Mouse (Mus musculus) kidney, postnatal 0 days (tissue): ENCODE measurements at regions not wholly inside any gene's neighbourhood (a gene's known extent, or its start where the extent isn't known, plus 50 kb on each side); places are given as distances from the start of the nearest gene placed in this dataset.

ENCODE experiments used
- ATAC-seq: fragments of 200-750 bp; cut with Nextera tagmentation; replicated peaks from 2 replicates; pipeline ENCODE4 v1.8.0; 2017; ENCODE audit warnings: low read depth, moderate number of reproducible peaks, moderate TSS enrichment, moderate library complexity; ENCODE audit not compliant: low FRiP score
- DNase-seq: peaks from one replicate; pipeline ENCODE4 v3.0.0-alpha.2; 2016; ENCODE audit warnings: low spot score
- H3K27ac ChIP-seq: fragments of 300-500 bp; sonication (generic); 2 replicates; pipeline ENCODE4 v1.5.1; 2014; ENCODE audit warnings: mild to moderate bottlenecking
- H3K27me3 ChIP-seq: fragments of 300-500 bp; sonication (generic); 2 replicates; pipeline ENCODE4 v1.6.1; 2014; ENCODE audit warnings: low read length, mixed read lengths; ENCODE audit not compliant: insufficient read depth
- H3K36me3 ChIP-seq: fragments of 300-500 bp; sonication (generic); 2 replicates; pipeline ENCODE4 v1.6.1; 2014; ENCODE audit warnings: low read length, mixed read lengths; ENCODE audit not compliant: insufficient read depth
- H3K4me1 ChIP-seq: fragments of 300-500 bp; sonication (generic); replicated peaks from 2 replicates; pipeline ENCODE4 v1.6.1; 2014; ENCODE audit warnings: antibody characterized with exemption, low read length, mixed read lengths; ENCODE audit not compliant: insufficient read depth
- H3K4me2 ChIP-seq: fragments of 300-500 bp; sonication (generic); 2 replicates; pipeline ENCODE4 v1.6.1; 2014; ENCODE audit warnings: mild to moderate bottlenecking, low read length, moderate library complexity, mixed read lengths
- H3K4me3 ChIP-seq: fragments of 300-500 bp; sonication (generic); replicated peaks from 2 replicates; pipeline ENCODE4 v1.5.1; 2014; ENCODE audit warnings: low read depth, low read length
- H3K9ac ChIP-seq: fragments of 300-500 bp; sonication (generic); 2 replicates; pipeline ENCODE4 v1.6.1; 2014; ENCODE audit warnings: low read depth, low read length
- H3K9me3 ChIP-seq: fragments of 300-500 bp; sonication (generic); replicated peaks from 2 replicates; pipeline ENCODE4 v1.6.1; 2016; ENCODE audit warnings: low read length, inconsistent platforms, mixed read lengths
- CTCF ChIP-seq: IDR thresholded peaks from 2 replicates; pipeline ENCODE4 v1.5.1; 2016; ENCODE audit warnings: antibody characterized with exemption, low read depth, mild to moderate bottlenecking, moderate library complexity
- WGBS: fragments of 180-500 bp; shearing (Covaris S2); extraction: QIAGEN DNeasy Blood & Tissue Kit; methylation state at CpG from one replicate; pipeline ENCODE4 v1.1.7; 2014; 5-methylcytosine and 5-hydroxymethylcytosine counted together

GRCm38 (mm10) chr14:116771120-116771519, 154.0 kb upstream of the Gpc6 start:
- ATAC-seq (no peak), DNase-seq (no peak)
- no peak overlapping the region for H3K4me3 ChIP-seq
- H3K27me3 ChIP-seq: no peaks in the 10 kb centered on the region
- no peak overlapping the region for H3K27ac ChIP-seq
- 88% methylated on average over 4 of the region's 4 CpGs for WGBS
- H3K9me3 ChIP-seq: no peaks in the 10 kb centered on the region
- no peak overlapping the region for H3K9ac ChIP-seq
- no peak for TF ChIP-seq CTCF
- no peak overlapping the region for H3K4me2 ChIP-seq
- H3K36me3 ChIP-seq: no peaks in the 10 kb centered on the region
- no peaks in the 10 kb centered on the region for H3K4me1 ChIP-seq

- no peak for DNase-seq
- H3K4me3 ChIP-seq: no peak overlapping the region
- H3K27ac ChIP-seq: no peak overlapping the region
- H3K9ac ChIP-seq: no peak overlapping the region
- ATAC-seq: no peak
- H3K27me3 ChIP-seq: no peaks in the 10 kb centered on the region
- 82% methylated on average over 3 of the region's 3 CpGs for WGBS
- H3K4me2 ChIP-seq: no peak overlapping the region
- H3K36me3 ChIP-seq: no peaks in the 10 kb centered on the region
- no peaks in the 10 kb centered on the region for H3K9me3 ChIP-seq
- no peak for TF ChIP-seq CTCF
- H3K4me1 ChIP-seq: no peaks in the 10 kb centered on the region
Observed at GRCm38 (mm10) chr14:116771671-116772070, 153.4 kb upstream of the Gpc6 start.

- ATAC-seq: no peak
- no peaks in the 10 kb centered on the region for H3K36me3 ChIP-seq
- TF ChIP-seq CTCF: no peak
- WGBS: 88% methylated on average over 3 of the region's 3 CpGs
- H3K4me1 ChIP-seq: no peaks in the 10 kb centered on the region
- H3K27ac ChIP-seq: no peak overlapping the region
- H3K27me3 ChIP-seq: no peaks in the 10 kb centered on the region
- no peak overlapping the region for H3K4me2 ChIP-seq
- H3K9me3 ChIP-seq: no peaks in the 10 kb centered on the region
- no peak overlapping the region for H3K9ac ChIP-seq
- H3K4me3 ChIP-seq: no peak overlapping the region
- no peak for DNase-seq
Observed at GRCm38 (mm10) chr14:116779661-116780060, 145.5 kb upstream of the Gpc6 start.

GRCm38 (mm10) chr14:116783840-116784239, 141.3 kb upstream of the Gpc6 start:
- Histone ChIP-seq H3K9me3 (no peaks in the 10 kb centered on the region), H3K4me1 (no peaks in the 10 kb centered on the region), H3K27ac (no peak overlapping the region), H3K27me3 (no peaks in the 10 kb centered on the region), H3K4me3 (no peak overlapping the region), H3K9ac (no peak overlapping the region), H3K36me3 (no peaks in the 10 kb centered on the region), H3K4me2 (no peak overlapping the region)
- no peak for TF ChIP-seq CTCF
- ATAC-seq (no peak), DNase-seq (no peak)
- 66% methylated on average over 3 of the region's 3 CpGs for WGBS

GRCm38 (mm10) chr14:116806504-116806903, 118.6 kb upstream of the Gpc6 start:
- Histone ChIP-seq H3K9ac (no peak overlapping the region), H3K4me3 (no peak overlapping the region), H3K27ac (no peak overlapping the region), H3K36me3 (no peaks in the 10 kb centered on the region), H3K4me2 (no peak overlapping the region), H3K4me1 (no peaks in the 10 kb centered on the region), H3K27me3 (no peaks in the 10 kb centered on the region), H3K9me3 (no peaks in the 10 kb centered on the region)
- 77% methylated on average over 3 of the region's 3 CpGs for WGBS
- ATAC-seq: no peak
- DNase-seq: no peak
- TF ChIP-seq CTCF: no peak; the same call in 1 of the 2 replicates

GRCm38 (mm10) chr14:116808581-116808980, 116.5 kb upstream of the Gpc6 start:
- DNase-seq: no peak
- Histone ChIP-seq H3K4me3 (no peak overlapping the region), H3K9ac (no peak overlapping the region), H3K36me3 (no peaks in the 10 kb centered on the region), H3K9me3 (no peaks in the 10 kb centered on the region), H3K4me1 (no peaks in the 10 kb centered on the region), H3K27ac (no peak overlapping the region), H3K27me3 (no peaks in the 10 kb centered on the region), H3K4me2 (no peak overlapping the region)
- no peak for ATAC-seq
- TF ChIP-seq CTCF: no peak

GRCm38 (mm10) chr14:116810661-116811345, 114.3 kb upstream of the Gpc6 start:
- no peaks in the 10 kb centered on the region for H3K27me3 ChIP-seq
- H3K27ac ChIP-seq: no peak overlapping the region
- H3K4me2 ChIP-seq: no peak overlapping the region
- no peaks in the 10 kb centered on the region for H3K9me3 ChIP-seq
- no peaks in the 10 kb centered on the region for H3K4me1 ChIP-seq
- WGBS: 66% methylated on average over 2 of the region's 2 CpGs
- no peak for TF ChIP-seq CTCF
- no peak overlapping the region for H3K9ac ChIP-seq
- ATAC-seq: no peak
- no peaks in the 10 kb centered on the region for H3K36me3 ChIP-seq
- peak; percentile 49 for DNase-seq
- no peak overlapping the region for H3K4me3 ChIP-seq
